Mouse (Mus musculus): Measurements from ENCODE around the gene Pde6h. TPM values are rescaled to one million over a fixed set of nuclear protein-coding genes. Genes with fewer than 3 reads are reported as not detected.

The Pde6h gene
- total and polyA plus RNA-seq, 3 experiments = 0.04 to 0.30 TPM; not detected in 1

DNA sequence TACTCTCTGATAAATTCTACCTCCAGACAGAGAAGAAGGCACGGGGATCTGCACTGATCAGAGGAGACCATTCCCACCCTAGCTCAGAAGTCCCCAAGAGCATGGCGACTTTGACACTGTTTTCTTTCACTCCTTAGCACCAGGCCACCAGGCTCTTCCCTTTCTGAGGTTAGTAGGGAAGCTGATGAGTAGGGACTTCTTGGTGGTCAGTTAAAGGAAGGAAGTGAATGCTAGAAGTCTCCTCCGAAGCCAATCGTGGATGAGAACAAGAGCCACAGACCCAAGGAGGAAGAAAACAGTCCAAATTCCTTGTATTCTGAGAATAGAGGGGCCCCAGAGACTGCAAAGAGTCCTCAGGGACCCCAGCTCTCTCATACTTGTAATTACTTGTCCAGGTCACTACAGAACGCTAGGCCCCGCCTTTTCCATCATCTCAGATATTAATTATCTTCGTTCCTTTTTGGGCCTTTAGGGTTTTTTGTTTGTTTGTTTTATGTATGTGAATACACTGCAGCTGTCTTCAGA, 65.0 kb downstream of the Pde6h start:
- TF ChIP-seq CHD2 (IDR thresholded peaks at IDR 0.05; ENCODE audit: low read length) (no peak), EP300 (IDR thresholded peaks at IDR 0.05; ENCODE audit: low read length) (no peak), IRF4 (IDR thresholded peaks at IDR 0.05; ENCODE audit: low read depth, low read length) (no peak), USF2 (conservative IDR thresholded peaks at IDR 0.05; ENCODE audit: low read depth, low read length) (no peak), TCF12 (IDR thresholded peaks at IDR 0.05; ENCODE audit: low read depth, low read length) (no peak), ZKSCAN1 (IDR thresholded peaks at IDR 0.05; ENCODE audit: borderline replicate concordance, low read depth, low read length) (no peak), CHD1 (IDR thresholded peaks at IDR 0.05; ENCODE audit: low read depth, low read length) (no peak), POLR2AphosphoS2 (IDR thresholded peaks at IDR 0.05; ENCODE audit: low read depth, low read length) (no peak), KAT2A (IDR thresholded peaks at IDR 0.05; ENCODE audit: insufficient replicate concordance, low read length) (no peak), HCFC1 (IDR thresholded peaks at IDR 0.05; ENCODE audit: low read depth, low read length) (no peak), NRF1 (IDR thresholded peaks at IDR 0.05; ENCODE audit: low read depth, low read length) (no peak), USF1 (IDR thresholded peaks at IDR 0.05; ENCODE audit: low read depth, low read length) (no peak), RCOR1 (conservative IDR thresholded peaks at IDR 0.05; ENCODE audit: low read depth, low read length) (no peak), POLR2A (IDR thresholded peaks at IDR 0.05; ENCODE audit: low read depth, low read length) (no peak), ZMIZ1 (IDR thresholded peaks at IDR 0.05; ENCODE audit: low read depth, low read length) (no peak), RAD21 (IDR thresholded peaks at IDR 0.05; ENCODE audit: low read depth, low read length) (no peak)

GRCm38 (mm10) chr6:136989824-136990497, 66.3 kb downstream of the Pde6h start:
- Histone ChIP-seq H3K27me3 (replicated peaks) (no peaks in the 10 kb centered on the region), H3K27ac (ENCODE audit: insufficient read depth, low read depth) (no peak overlapping the region), H3K36me3 (replicated peaks in 1 of 2; ENCODE audit: control insufficient read depth in 1 of 2, insufficient read depth in 1 of 2, low read length in 1 of 2) (no peaks in the 10 kb centered on the region), H3K79me2 (replicated peaks; ENCODE audit: control insufficient read depth, extremely low read depth, insufficient read depth, poor library complexity, severe bottlenecking) (no peaks in the 10 kb centered on the region), H3K4me1 (ENCODE audit: control insufficient read depth in 1 of 2, insufficient read depth in 2 of 2) (peaks cover 4% of the 10 kb centered on the region in 2 experiments; a peak in 1 of 4 replicates), H3K9ac (ENCODE audit: insufficient read depth, low read depth) (no peak overlapping the region), H3K9me3 (replicated peaks; ENCODE audit: low read length) (no peaks in the 10 kb centered on the region), H3K4me3 (replicated peaks in 1 of 3; ENCODE audit: low read depth in 2 of 3, low read length in 2 of 3, poor library complexity in 1 of 3) (no peak overlapping the region), H3K4me2 (ENCODE audit: insufficient read depth, low read depth, poor library complexity, severe bottlenecking) (no peak overlapping the region)
- in situ Hi-C loops (cut with MboI; ENCODE audit: low pct_ligation_motif_present, low pct_unique_long_range_greater_than_20kb, low sequenced_read_pairs) (loop anchor here (5.0 to 25.0 kb wide), 3 partner anchors 133 to 553 kb away; partner anchors contain the start of gene Art4), dilution Hi-C loops (cut with MboI; ENCODE audit: extremely low pct_ligation_motif_present, extremely low pct_unique_long_range_greater_than_20kb, low sequenced_read_pairs) (loop anchor here (25.0 kb wide), 1 partner anchor 128 kb away; the partner anchor contains the start of gene Art4)
- no peak for DNase-seq (ENCODE audit: extremely low read depth)
- TF ChIP-seq MAZ (IDR thresholded peaks at IDR 0.05; ENCODE audit: low read depth, low read length) (no peak), USF2 (conservative IDR thresholded peaks at IDR 0.05; ENCODE audit: low read depth, low read length) (no peak), GABPA (IDR thresholded peaks at IDR 0.05; ENCODE audit: insufficient replicate concordance, low read depth, low read length) (no peak), PAX5 (IDR thresholded peaks at IDR 0.05; ENCODE audit: low read length) (no peak), CTCF (conservative IDR thresholded peaks at IDR 0.05 in 1 of 2, IDR thresholded peaks at IDR 0.05 in 1 of 2; ENCODE audit: low read depth in 2 of 2, low read length in 2 of 2) (no peak), RCOR1 (conservative IDR thresholded peaks at IDR 0.05; ENCODE audit: low read depth, low read length) (no peak), ELF1 (IDR thresholded peaks at IDR 0.05; ENCODE audit: low read depth, low read length) (no peak), SMC3 (IDR thresholded peaks at IDR 0.05; ENCODE audit: low read depth, low read length) (no peak), MYC (IDR thresholded peaks at IDR 0.05; ENCODE audit: low read depth, low read length) (no peak), E2F4 (IDR thresholded peaks at IDR 0.05; ENCODE audit: insufficient replicate concordance, low read depth, low read length) (no peak), ZMIZ1 (IDR thresholded peaks at IDR 0.05; ENCODE audit: low read depth, low read length) (no peak)

More for the DNA sequence above, 65.0 kb downstream of the Pde6h start:
- H3K27ac ChIP-seq (ENCODE audit: insufficient read depth, low read depth) = no peak overlapping the region
- dilution Hi-C loops (cut with MboI; ENCODE audit: extremely low pct_ligation_motif_present, extremely low pct_unique_long_range_greater_than_20kb, low sequenced_read_pairs) (loop anchor here (25.0 kb wide), 1 partner anchor 126 kb away; the partner anchor contains the start of gene Art4), in situ Hi-C loops (cut with MboI; ENCODE audit: low pct_ligation_motif_present, low pct_unique_long_range_greater_than_20kb, low sequenced_read_pairs) (loop anchor here (5.0 to 25.0 kb wide), 3 partner anchors 131 to 551 kb away; partner anchors contain the start of gene Art4)
- H3K36me3 ChIP-seq (replicated peaks in 1 of 2; ENCODE audit: control insufficient read depth in 1 of 2, insufficient read depth in 1 of 2, low read length in 1 of 2) = no peaks in the 10 kb centered on the region
- DNase-seq (ENCODE audit: extremely low read depth) = no peak
- H3K4me2 ChIP-seq (ENCODE audit: insufficient read depth, low read depth, poor library complexity, severe bottlenecking) = no peak overlapping the region
- H3K9ac ChIP-seq (ENCODE audit: insufficient read depth, low read depth) = no peak overlapping the region
- H3K4me1 ChIP-seq (ENCODE audit: control insufficient read depth in 1 of 2, insufficient read depth in 2 of 2) = peaks cover 4% of the 10 kb centered on the region in 2 experiments; a peak in 1 of 4 replicates
- no peak overlapping the region for H3K4me3 ChIP-seq (replicated peaks in 1 of 3; ENCODE audit: low read depth in 2 of 3, low read length in 2 of 3, poor library complexity in 1 of 3)
- H3K9me3 ChIP-seq (replicated peaks; ENCODE audit: low read length) = no peaks in the 10 kb centered on the region
- H3K27me3 ChIP-seq (replicated peaks) = no peaks in the 10 kb centered on the region
- H3K79me2 ChIP-seq (replicated peaks; ENCODE audit: control insufficient read depth, extremely low read depth, insufficient read depth, poor library complexity, severe bottlenecking) = no peaks in the 10 kb centered on the region
